Mouse (Mus musculus) splenic B cell, adult 2 months (primary cell): ENCODE results near the gene Slc44a1.

ENCODE experiments used
- DNase-seq: peaks from one replicate; pipeline ENCODE4 v3.0.0-alpha.2; 2011; ENCODE audit warnings: low read depth, low spot score
- H3K27me3 ChIP-seq: 2 replicates; pipeline ENCODE4 v1.6.1; 2012; ENCODE audit warnings: mild to moderate bottlenecking, low read length, moderate library complexity, mixed read lengths; ENCODE audit not compliant: control insufficient read depth, poor library complexity, insufficient read depth, severe bottlenecking
- H3K36me3 ChIP-seq: 2 replicates; pipeline ENCODE4 v1.6.1; 2012; ENCODE audit warnings: mild to moderate bottlenecking, low read length, moderate library complexity, mixed read lengths; ENCODE audit not compliant: control insufficient read depth, poor library complexity, insufficient read depth, severe bottlenecking

Slc44a1 gene

GRCm38 (mm10) chr4:53414031-53414797, 26.0 kb upstream of the Slc44a1 start:
- no peak for DNase-seq
- Histone ChIP-seq H3K27me3 (no peaks in the 10 kb centered on the region), H3K36me3 (no peaks in the 10 kb centered on the region)

- no peaks in the 10 kb centered on the region for H3K27me3 ChIP-seq
- DNase-seq, result no peak
- H3K36me3 ChIP-seq, result no peaks in the 10 kb centered on the region
These were observed 24.2 kb upstream of the Slc44a1 start for GRCm38 (mm10) chr4:53415873-53416637.

- H3K27me3 ChIP-seq, result no peaks in the 10 kb centered on the region
- DNase-seq, result no peak
- no peaks in the 10 kb centered on the region for H3K36me3 ChIP-seq
These were observed 23.3 kb upstream of the Slc44a1 start for GRCm38 (mm10) chr4:53416928-53417327.

GRCm38 (mm10) chr4:53422799-53423198, 17.4 kb upstream of the Slc44a1 start:
- no peaks in the 10 kb centered on the region for H3K27me3 ChIP-seq
- H3K36me3 ChIP-seq, result no peaks in the 10 kb centered on the region
- peak; percentile 30 for DNase-seq

GRCm38 (mm10) chr4:53427120-53427519, 13.1 kb upstream of the Slc44a1 start:
- Histone ChIP-seq H3K36me3 (no peaks in the 10 kb centered on the region; the same call in 1 of the 2 replicates), H3K27me3 (no peaks in the 10 kb centered on the region)
- DNase-seq, result no peak

- H3K36me3 ChIP-seq, result no peaks in the 10 kb centered on the region; the same call in 1 of the 2 replicates
- DNase-seq, result no peak
- no peaks in the 10 kb centered on the region for H3K27me3 ChIP-seq
These were observed 9.7 kb upstream of the Slc44a1 start for GRCm38 (mm10) chr4:53430522-53430921.

- no peak for DNase-seq
- H3K27me3 ChIP-seq, result no peaks in the 10 kb centered on the region
- H3K36me3 ChIP-seq, result no peaks in the 10 kb centered on the region; the same call in 1 of the 2 replicates
These were observed 8.5 kb upstream of the Slc44a1 start for GRCm38 (mm10) chr4:53431585-53432234.

GRCm38 (mm10) chr4:53437110-53437755, 3.0 kb upstream of the Slc44a1 start:
- no peak for DNase-seq
- Histone ChIP-seq H3K27me3 (no peaks in the 10 kb centered on the region), H3K36me3 (no peaks in the 10 kb centered on the region)

GRCm38 (mm10) chr4:53438386-53438785, 1.8 kb upstream of the Slc44a1 start:
- Histone ChIP-seq H3K36me3 (no peaks in the 10 kb centered on the region), H3K27me3 (no peaks in the 10 kb centered on the region)
- DNase-seq, result no peak

GRCm38 (mm10) chr4:53438836-53439480, 1.3 kb upstream of the Slc44a1 start:
- H3K27me3 ChIP-seq, result no peaks in the 10 kb centered on the region
- DNase-seq, result peak; percentile 9

GRCm38 (mm10) chr4:53439636-53440009, 590 bp upstream of the Slc44a1 start:
- no peak for DNase-seq
- Histone ChIP-seq H3K27me3 (no peaks in the 10 kb centered on the region), H3K36me3 (no peaks in the 10 kb centered on the region)

More at GRCm38 (mm10) chr4:53438836-53439480, 1.3 kb upstream of the Slc44a1 start:
- H3K36me3 ChIP-seq, result no peaks in the 10 kb centered on the region

- Histone ChIP-seq H3K27me3 (no peaks in the 10 kb centered on the region), H3K36me3 (no peaks in the 10 kb centered on the region)
- peak; percentile 46 for DNase-seq
These were observed 781 bp downstream of the Slc44a1 start for GRCm38 (mm10) chr4:53440816-53441571.

- Histone ChIP-seq H3K36me3 (no peaks in the 10 kb centered on the region), H3K27me3 (no peaks in the 10 kb centered on the region)
- DNase-seq, result no peak
These were observed 1.5 kb downstream of the Slc44a1 start for GRCm38 (mm10) chr4:53441683-53442082.

GRCm38 (mm10) chr4:53446216-53446615, 6.0 kb downstream of the Slc44a1 start:
- Histone ChIP-seq H3K27me3 (no peaks in the 10 kb centered on the region), H3K36me3 (no peaks in the 10 kb centered on the region)
- DNase-seq, result no peak
